Mouse (Mus musculus) left cerebral cortex, postnatal 10 days (tissue): Measurements from ENCODE around the gene Prkaa2. TPM values are rescaled to one million over a fixed set of nuclear protein-coding genes. Genes with fewer than 3 reads are reported as not detected.
A peak's percentile ranks its signal among the peaks of the same experiment; 100 is the strongest.

Source experiments
- DNase-seq, 2 experiments: peaks; one replicate each; pipeline ENCODE4 v3.0.0; 2021 to 2022; ENCODE audit warnings: low spot score in 2 of 2, mixed read lengths in 1 of 2; ENCODE audit errors: extremely low spot score in 1 of 2
- intact Hi-C: fragments of 180-260 bp; cut with DNase I; formaldehyde crosslinking; loops from one replicate; pipeline ENCODE4 v1.15.1; 2025
- total RNA-seq, 2 experiments: library from RNA; stranded (reverse); gene quantifications; 2 replicates each; pipeline ENCODE4 v1.2.3; 2021

The Prkaa2 gene
- total RNA-seq, result 10 to 100 TPM; 33.1 to 36.4 TPM

DNA sequence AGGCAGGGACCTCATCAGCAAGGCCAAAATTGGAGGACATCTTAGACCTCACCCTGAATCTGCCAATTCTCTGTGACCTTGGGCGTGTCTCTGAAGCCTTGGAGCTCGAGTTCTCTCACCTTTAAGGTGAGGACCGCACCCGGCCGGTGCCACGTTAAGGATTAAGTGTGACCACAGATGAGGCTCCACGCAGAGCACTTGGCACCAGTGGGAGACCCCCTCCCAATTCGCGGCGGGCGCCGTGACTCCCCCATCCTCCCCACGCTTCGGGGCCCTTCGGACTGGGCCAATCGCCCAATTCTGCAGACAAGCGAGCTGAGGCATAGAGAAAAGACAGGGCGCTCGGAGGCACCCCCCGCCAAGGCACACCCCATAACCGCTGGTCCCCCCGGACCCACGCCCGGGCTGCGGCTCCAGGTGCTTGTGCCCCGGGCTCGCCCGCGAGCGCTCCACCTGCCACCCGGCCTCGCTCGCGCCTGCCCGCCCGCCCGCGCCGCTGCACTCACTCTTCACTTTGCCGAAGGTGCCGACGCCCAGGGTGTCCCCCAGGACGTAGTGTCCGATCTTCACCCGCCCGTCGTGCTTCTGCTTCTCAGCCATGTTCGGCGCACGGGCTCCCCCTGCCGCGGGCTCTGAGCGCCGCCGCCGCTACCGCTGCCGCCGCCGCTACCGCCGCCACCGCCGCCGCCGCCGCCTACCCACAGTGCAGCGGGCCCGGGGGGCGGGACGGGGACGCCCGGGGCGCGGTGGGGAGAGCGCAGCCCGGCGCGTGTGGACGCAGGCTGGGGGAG lies at the start of gene Prkaa2:
Prkaa2 (minus strand) TSS at position 692 of the 791 bp plus-strand sequence.
- DNase-seq, result peak; percentile 49 to 88
- intact Hi-C loops, result loop anchor here (5.0 kb wide), 1 partner anchor 72 kb away; no protein-coding TSS in a partner anchor

DNA sequence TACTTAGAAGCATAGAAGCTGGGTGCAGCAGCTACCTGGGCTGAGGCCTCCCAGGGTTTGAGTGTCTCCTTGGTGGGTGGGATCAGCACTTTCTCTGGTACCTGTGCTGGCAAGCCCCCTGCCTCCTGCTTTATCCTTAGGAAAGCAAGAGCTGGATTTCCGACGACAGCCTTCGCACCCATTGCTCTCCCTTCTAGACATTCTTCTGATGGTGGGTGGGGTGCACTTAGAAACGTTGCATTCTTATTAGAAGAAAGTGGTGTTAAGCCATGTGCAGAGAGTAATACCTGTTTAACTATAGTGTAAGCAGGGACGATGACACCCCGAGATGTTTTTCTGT lies 49.8 kb upstream of the Prkaa2 start:
- DNase-seq, result no peak
- intact Hi-C loops, result loop anchor here (5.0 to 10.0 kb wide), 5 partner anchors 43 to 988 kb away; no protein-coding TSS in a partner anchor

DNA sequence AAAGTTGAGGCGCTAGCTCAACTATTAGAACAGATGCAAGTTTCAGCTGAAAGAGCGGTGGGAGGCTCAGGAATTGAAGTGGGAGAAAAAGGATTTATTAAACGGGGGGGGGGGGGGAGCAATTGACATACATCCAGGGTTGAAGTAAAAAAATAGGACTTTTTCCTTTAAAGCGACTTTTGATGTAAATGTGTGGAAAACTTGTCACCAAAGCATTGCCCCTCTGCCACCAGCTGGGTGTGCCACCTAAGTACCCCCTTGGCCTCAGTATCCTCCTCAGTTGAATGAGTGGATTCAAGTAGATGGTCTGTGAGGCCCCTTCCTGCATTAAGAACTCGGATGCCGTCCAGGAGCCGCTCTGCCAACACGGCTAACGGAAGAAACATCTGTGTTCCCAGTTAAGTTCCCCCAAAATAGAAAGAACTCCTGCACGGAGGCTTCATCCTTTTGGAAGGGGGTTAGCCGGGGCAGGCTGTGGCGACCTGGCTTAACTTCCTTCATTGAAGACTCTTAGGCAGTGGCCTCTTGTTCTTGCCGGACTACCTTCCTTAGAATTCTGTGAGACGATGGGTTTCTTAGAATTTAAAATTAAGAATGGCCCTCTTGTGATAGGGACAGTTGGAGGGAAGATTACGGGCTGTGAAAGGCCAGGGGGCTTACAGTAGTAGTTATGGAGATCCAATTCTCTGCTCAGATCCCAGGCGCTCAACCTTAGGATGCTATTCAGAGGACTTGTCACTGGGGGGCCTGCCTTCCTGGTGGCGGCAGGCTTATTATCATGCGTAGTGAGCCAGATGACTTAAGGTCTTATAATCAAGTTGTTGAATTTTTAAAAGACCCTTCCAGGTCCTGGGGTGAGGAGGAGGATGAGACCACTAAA lies 49.2 kb upstream of the Prkaa2 start:
- DNase-seq, result no peak
- intact Hi-C loops, result loop anchor here (5.0 to 10.0 kb wide), 5 partner anchors 43 to 988 kb away; no protein-coding TSS in a partner anchor

DNA sequence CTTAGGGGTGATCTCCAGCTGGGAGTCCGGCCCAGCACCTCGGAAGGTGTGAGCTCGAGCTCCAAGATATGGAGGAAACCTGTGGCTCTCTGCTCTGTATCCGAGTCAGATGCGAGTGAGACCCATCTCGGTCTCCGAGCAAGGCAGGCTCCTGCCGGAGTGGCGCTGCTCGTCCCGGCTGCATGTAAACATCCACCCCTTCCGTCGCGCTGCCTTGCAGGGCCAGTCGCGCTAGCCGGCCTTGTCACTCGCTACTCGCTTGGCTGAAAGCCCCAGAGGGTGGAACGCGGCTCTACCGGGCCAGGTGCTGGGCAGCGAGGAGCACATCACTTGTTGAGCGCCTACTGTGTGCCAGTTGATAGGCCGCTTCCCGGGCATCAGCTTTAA lies 48.5 kb upstream of the Prkaa2 start:
- peak; percentile 58 to 87 for DNase-seq
- intact Hi-C loops, result loop anchor here (5.0 to 10.0 kb wide), 5 partner anchors 44 to 989 kb away; no protein-coding TSS in a partner anchor

DNA sequence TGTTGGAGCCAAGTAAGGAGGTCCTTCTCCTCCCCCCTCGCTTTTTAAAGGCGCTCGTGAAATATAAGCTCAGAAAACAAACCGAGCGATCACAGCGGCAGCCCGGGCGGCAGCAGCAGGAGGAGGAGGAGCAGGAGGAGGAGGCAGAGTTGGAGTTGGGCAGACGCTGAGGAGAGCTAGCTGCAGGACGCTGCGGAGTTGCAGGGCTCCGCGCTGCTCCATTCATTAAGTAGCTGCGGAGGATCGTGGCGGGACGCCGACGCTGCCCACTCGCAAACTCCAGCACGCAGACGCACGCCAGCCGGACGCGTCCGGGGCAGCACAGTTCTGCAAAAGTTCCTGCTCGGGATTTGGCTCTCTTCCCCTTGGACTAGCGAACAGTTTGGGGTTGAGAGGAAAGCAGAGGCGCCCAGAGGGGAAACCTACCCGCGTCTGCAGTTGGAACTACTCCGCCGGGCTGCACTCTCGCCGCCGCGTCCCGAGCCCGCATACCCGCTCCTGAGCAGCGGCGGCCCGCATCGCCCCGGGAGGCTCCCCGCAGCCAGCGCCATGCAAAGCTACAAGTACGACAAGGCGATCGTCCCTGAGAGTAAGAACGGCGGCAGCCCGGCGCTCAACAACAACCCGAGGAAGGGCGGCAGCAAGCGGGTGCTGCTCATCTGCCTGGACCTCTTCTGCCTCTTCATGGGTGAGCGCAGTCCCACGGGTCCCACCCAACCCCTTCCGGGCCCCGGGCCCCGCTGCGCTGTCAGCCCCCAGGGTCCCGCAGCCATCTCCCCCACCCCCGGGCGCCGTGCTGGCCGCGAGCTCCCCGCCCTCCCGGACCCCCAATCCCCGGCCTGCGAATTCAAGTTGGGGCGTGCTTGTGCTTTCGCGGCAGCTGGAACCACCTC lies 47.8 kb upstream of the Prkaa2 start, which contains the start of gene Plpp3:
Plpp3 (plus strand) TSS at position 72 of the 893 bp plus-strand sequence.
- DNase-seq, result peak; percentile 78 to 84
- intact Hi-C loops, result loop anchor here (5.0 to 10.0 kb wide), 5 partner anchors 45 to 990 kb away; no protein-coding TSS in a partner anchor

DNA sequence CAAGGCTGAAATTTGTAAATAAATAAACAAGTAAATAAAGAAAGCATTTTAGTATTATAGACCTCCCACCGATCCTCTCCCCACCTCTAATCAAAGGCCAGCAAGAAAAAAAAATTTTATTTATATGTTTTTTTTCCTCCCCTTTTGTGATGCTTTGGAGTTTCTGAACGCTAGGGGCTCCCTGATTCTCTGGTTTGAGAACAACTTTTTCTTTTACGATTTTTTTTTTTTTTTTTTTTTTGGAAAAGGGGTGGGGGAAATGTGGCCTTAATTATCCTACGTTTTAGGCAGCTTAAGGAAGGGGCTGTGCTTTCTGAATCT lies 47.2 kb upstream of the Prkaa2 start:
- intact Hi-C loops, result loop anchor here (5.0 to 10.0 kb wide), 5 partner anchors 45 to 990 kb away; no protein-coding TSS in a partner anchor

DNA sequence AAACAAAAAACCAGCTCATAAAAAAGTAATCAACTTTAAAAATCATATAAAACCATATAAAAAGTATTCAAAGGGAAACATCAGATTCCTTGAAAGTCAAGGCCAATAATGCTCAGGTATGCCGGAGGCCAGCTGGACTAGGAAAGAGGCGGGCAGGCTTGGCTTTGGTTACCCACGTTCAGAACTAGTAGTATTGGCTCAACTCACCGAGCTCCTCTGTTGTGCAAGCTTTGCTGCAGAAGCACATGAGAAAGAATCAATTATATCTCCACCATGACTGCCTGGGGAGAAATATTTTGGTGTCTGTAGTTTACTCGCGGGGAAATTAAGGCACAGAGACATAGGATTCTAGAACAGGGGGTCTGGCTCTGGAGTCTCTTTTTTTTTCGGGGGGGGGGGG lies 46.6 kb upstream of the Prkaa2 start:
- DNase-seq, result no peak
- intact Hi-C loops, result loop anchor here (5.0 to 10.0 kb wide), 5 partner anchors 46 to 991 kb away; no protein-coding TSS in a partner anchor

More for the DNA sequence above, 47.2 kb upstream of the Prkaa2 start:
- DNase-seq, result no peak

DNA sequence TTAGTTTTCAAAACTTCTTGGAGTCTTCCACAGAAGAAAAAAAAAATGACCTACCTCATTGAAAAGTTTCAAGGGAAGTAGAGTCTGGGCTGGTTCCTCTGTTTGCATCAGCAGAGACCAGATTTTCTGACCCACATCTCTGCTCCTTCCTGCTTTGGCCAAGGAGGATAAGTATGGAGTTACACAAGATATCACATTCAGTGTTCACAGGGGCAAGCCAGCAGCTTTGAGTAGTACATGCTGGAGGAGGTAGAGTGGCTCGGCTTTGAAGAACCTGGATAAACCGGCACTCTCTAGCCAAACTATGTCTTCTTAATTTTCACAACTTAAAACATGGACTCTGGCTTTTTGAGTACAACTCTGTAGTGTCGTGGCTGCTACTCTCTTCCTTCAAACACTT lies 43.5 kb upstream of the Prkaa2 start:
- DNase-seq, result no peak
- intact Hi-C loops, result loop anchor here (5.0 to 10.0 kb wide), 2 partner anchors 642 to 789 kb away; no protein-coding TSS in a partner anchor

DNA sequence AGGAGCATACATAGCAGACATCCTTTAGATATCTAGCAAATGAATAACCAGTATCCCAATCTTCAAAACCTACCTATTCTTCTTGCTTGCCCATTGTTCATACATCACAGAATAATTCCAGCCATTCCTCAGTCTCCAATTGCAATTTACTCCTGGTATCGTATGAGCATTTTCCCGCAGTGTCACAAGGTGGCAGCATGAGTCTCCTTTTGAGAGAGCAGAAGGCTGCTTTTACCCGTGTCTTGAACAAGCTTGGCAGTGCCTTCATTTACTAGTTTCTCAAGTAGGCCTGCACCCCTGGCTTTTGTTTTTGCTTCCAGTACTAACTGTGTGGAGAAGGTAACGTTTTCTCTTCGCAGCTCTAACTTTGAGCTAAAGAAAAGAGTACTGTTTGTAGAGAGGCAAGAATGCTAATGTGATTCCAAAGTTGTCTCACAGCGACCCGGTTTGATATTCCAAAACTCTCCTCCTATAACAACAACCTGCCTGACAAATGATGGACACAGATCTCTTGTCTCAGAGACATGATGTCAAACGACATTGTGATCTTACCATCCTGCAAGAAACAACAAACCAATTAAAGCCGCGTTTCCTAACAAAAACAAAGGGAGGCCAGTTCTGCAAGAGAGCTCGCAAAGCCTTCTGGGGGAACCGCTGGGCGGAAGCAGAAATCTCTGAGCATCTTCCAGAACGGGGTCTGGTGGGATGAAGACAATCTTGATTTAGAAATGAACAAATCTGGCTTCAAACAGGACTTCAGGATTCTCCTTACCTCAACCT lies 42.4 kb upstream of the Prkaa2 start:
- peak; percentile 74 to 84 for DNase-seq
- intact Hi-C loops, result loop anchor here (5.0 to 10.0 kb wide), 2 partner anchors 643 to 790 kb away; no protein-coding TSS in a partner anchor

DNA sequence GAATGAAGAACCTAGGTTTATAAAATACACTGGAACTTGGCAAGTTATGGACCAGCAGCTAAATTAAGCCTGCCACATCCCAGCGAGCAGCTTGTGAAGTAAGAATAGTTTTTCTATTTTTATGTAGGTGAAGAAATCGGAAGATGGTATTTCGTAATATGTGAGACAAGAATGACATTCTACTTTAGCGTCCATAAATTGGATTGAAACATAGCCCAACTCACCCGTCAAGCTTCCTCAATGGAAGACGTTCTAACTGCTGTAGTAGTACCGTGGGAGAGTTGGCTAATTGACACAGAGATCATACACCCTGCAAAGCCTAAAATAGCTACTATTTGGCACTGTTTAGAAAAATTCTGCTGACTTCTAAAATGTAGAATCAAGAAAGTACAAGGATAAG lies 39.8 kb upstream of the Prkaa2 start:
- no peak for DNase-seq
- intact Hi-C loops, result no loop called here

DNA sequence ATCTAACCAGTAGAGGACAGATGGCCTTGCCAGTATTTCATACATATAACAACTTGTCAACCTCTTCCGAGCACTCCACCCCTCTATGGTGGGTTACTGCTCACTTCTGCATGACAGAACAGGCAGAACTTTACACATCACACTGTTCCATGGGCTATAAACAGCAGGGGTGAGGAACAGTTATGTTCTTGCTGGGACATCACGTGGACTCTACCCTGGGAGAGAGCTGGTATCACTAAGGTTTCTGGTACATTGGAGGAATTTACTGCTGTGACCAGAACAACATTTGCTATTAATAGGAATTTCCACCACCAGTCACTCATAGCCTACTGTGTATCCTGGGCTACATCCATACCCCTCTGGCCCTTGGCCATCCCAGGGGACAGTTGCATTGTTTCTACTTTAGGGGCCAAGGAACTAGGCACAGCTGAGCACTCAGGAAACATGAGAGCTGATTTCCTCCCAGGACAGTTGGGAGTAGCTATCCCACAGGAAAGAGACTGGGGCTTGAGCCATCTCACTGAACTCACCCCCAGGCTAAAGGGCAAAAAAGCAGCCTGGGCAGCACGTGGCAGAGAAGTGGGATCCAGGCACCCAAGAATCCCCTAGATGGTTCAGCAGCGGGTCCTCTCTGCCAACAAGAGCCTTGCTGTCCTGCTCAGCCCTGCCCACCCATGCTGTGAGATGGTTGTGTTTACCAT lies 23.8 kb upstream of the Prkaa2 start:
- peak in 1 of 2 experiments; percentile 36 for DNase-seq
- intact Hi-C loops, result no loop called here

DNA sequence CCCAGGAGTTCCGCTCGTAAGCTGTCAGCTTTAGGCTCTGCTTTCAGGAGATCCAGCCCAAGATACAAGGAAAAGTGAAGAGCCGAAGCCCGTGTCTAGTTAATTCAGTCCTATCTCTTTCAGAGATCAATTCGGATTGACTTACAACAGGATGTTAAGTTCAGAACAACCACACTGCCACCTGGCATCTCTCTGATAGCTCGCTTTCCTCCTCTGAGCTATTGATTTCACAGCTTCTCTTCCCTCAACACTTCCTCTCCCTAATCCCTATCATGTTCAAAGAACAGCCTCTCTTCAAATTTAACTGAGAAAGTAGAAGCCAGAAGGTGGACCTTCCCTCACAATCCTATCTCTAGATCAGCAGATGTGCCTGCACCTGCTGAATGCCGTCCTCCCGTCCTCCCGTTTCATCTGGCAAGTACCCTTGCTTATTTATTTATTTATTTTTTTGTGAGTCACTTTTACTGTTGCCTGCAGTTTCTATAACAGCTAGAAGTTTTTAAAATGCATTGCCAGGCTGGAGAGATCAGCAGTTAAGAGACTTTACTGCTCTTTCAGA lies 22.1 kb upstream of the Prkaa2 start:
- DNase-seq, result no peak
- intact Hi-C loops, result no loop called here

DNA sequence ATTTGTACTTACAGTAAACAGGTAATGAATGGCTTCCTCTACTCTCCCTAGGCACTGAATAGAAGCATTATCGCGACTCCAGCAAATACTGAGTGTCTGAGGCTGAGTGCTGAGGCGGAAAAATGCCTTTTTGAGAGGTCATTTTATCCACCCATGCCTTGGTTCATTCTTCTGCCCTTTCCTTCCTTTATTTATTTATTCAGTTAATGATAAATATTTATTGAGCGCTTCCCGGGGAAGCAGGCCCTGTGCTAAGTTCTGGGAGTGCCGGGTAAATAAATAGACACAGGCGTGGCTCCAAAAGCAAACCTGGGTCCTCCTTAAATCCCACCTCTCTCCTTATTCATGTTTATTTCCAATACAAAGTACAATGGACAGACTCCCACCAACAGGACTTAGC lies 19.5 kb upstream of the Prkaa2 start:
- intact Hi-C loops, result no loop called here

DNA sequence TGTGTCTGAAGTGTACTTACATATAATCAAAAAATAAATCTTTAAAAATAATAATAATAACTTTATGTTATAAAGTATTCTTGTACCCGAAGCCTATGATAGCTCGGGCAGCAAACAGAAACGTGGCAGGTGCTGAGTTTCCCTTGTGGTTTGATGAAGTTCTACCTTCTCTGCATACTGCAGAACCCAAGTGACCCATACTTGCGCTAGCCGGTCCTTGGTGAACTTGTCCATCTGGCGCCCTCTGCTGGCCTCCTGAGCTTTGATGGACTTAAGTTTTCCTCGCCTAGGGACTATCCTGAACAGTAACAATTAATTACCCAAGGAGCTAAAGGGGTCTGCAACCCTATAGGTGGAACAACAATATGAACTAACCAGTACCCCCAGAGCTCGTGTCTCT lies 12.7 kb upstream of the Prkaa2 start:
- peak in 1 of 2 experiments; percentile 66 for DNase-seq
- intact Hi-C loops, result loop anchor here (5.0 kb wide), 1 partner anchor 210 kb away; the partner anchor contains the start of gene Fyb2

More for the DNA sequence above, 19.5 kb upstream of the Prkaa2 start:
- DNase-seq, result no peak

DNA sequence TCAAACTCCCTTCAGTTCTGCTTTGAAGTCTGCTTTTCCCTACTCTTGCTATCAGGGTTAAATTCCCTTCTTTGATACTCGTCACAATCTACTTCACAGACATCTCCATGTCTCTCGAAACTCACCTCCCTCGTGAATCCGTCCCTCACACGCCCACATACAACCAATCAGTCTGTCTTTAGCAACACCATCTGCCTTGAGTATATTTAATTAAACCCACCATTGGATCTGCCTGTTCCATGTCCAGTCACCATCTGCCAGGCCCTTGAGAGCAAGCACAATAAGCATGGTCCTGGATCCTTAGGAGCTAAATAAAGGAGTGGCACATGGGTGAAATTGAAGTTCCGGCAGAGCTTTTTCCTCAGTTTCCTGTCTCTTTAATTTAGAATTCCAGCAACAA lies 11.4 kb upstream of the Prkaa2 start:
- no peak for DNase-seq
- intact Hi-C loops, result loop anchor here (5.0 kb wide), 1 partner anchor 209 kb away; the partner anchor contains the start of gene Fyb2

DNA sequence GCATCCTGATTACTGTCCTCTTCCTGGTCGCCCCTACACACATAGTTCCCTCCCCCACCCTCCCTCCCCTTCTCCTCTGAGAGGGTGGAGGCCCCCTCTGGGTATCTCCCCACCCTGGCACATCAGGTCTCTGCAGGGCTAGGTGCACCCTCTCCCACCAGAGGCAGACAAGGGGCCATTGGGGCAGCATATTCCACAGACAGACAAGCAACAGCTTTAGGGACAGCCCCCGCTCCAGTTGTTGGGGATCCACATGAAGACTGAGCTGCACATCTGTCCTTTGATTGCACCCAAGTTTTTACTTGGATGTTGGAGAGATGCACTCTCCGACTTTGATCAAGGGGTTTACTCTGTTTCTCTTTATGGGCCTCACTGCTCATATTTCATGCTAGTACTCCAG lies 3.8 kb upstream of the Prkaa2 start:
- DNase-seq, result no peak
- intact Hi-C loops, result no loop called here

DNA sequence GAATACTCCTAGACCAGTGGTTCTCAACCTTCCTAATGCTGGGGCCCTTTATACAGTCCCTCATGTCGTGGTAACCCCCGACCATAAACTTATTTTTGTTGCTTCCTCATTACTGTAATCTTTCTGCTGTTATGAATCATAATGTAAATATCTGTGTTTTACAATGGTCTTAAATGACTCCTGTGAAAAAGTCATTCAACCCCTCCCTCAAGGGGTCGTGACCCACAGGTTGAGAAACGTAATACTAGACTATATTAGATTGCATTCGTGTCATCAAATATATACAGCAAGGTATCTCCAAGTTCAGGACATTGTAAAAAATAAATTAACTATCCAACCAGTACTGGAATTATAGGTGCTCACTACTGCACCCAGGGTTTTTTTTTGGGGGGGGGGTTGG lies 3.4 kb upstream of the Prkaa2 start:
- DNase-seq, result no peak
- intact Hi-C loops, result no loop called here
